Mouse (Mus musculus): ENCODE data around the gene A930002H24Rik.
"Not testable (repeated sequence)": the region's sequence is repeated elsewhere in the genome, so short reads cannot be mapped to it uniquely, and the experiment has no call there.

The A930002H24Rik gene

DNA sequence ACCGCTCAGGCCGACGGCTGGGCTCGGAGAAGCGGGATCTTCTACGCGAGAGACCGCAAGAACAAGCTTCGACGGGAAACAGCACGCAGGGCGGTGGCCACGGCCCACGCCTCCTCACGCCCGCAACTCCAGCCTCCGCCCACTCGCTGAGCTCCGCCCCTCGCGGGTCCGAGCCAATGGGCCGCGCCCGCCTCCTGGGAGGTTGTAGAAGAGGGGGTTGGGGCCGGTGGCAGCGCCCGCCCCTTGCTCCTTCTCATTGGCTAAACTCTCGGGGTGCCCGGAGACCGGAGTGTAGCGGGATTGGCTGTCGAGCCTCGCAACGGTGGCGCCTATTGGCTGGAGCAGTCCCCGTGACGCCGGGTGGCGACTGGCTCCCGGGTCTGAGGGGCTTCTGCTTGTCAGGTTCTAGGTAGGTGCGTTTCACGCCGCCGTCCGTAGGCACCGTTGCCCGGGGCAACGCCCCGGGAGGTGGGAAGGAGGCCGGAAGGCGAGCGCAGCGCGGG, at the start of gene A930002H24Rik:
Gene A930002H24Rik, minus strand, starts transcription at position 145 of the 503 bp plus-strand sequence.
- peak; percentile 100 for DNase-seq (ENCODE audit: low spot score)

DNA sequence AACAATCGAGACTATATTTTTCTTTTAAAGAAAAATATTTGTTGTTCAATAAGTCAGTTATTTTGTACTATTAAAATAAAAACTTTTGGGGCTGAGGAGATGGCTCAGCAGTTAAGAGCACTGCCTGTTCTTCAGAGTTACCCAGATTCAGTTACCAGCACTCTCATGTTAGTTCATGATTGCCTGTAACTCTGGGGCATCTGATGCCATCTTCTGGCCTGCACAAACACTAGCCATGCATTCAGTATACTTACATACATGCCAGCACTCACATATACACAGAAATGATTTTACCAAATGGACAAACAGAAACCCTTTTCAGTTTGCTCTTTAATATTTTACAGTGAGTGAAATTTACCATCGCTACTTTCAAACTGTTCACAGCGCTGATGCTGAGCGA, 45.7 kb upstream of the A930002H24Rik start:
- DNase-seq (ENCODE audit: low spot score) = no peak

DNA sequence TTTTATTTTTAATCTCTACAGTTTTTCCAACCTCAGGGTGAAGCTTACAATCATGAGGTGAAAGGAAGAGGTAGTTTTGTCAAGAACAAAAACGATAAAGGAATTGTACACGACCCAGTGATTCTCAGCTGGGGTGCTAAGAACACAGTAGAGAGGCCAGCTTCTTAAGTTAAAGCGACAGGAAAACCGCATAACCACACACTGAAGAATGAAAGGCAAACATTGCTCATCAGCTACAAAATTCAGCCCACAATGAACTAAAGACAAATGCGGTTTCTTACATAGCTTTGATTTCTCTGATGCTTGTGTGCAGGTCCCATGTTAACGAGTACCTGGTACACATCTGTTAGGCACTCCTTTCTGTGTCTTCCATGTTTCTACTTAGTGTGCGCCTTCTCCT, 33.5 kb upstream of the A930002H24Rik start:
- DNase-seq (ENCODE audit: low spot score) = no peak

DNA sequence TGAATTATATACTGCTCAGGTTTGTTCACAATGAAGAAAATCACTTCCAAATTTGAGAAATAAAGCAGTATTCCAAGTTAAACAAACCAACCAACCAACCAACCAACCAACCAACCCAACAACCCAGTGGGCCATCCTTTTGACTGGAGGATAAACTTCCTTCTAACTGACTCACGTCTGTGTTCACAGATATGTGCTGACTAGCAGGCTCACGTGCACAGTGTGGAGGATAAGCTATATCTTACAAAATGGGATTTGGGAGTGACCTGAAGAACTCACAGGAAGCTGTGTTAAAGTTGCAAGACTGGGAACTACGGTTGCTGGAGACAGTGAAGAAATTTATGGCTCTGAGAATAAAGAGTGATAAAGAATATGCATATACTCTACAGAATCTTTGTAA, 32.2 kb upstream of the A930002H24Rik start:
- DNase-seq (ENCODE audit: low spot score) = no peak

DNA sequence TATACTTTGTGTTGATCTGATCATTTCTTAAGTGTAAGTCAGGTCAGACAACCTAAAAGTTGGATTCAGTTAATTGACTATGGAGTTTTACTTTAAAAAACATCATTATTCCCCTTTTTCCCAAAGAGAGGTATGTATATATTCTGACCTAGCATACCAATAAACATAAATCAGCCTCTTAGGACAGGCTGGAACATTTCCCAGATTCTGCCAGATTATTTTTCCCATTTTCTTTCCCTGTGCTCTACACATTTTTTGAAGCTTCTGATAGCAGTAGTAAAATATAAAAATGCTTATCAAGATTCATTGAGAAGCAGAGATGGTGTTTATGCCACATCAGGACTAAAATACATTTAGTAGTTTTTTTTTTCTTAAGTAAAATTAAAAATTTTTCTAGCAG, 27.0 kb upstream of the A930002H24Rik start:
- DNase-seq (ENCODE audit: low spot score) = no peak

DNA sequence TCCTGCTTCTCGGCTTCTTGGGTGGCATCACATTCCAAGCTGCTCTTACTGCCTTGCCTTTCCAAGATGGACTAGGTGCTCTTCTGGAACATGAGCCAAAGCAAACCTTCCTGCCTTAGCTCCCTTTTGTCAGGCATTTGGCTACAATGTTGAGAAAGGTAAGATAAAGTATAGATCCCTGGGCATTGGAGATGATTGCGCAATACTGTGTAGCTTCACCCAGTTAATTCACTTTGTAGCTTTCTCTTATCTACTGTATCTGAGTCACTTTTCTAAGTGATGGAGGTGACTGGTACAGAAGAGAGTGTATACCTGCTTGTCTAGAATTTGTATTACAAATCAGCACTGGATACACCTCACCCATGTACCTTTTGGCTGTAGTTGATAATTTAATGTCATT, 23.4 kb upstream of the A930002H24Rik start:
- no peak for DNase-seq (ENCODE audit: low spot score)

DNA sequence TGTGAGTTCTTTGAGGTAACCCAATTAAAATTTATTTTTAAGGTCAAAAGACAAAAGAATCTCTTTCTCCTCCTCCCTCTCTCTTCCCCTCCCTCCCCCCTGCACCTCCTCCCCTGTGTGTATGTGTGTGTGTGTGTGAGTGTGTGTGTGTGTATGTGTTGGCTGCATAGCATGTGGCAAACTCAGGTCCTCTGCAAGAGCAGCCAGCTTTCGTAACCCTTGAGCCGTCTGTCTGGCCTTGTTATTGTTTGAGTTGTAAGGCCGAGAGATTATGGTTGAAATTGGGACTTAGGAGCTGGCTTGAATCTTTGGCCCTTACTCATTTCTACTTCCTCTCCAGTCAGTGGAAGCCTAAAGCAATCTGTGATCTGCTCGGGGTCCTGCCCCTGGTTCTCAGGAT, 16.4 kb upstream of the A930002H24Rik start:
- DNase-seq (ENCODE audit: low spot score) = no peak

DNA sequence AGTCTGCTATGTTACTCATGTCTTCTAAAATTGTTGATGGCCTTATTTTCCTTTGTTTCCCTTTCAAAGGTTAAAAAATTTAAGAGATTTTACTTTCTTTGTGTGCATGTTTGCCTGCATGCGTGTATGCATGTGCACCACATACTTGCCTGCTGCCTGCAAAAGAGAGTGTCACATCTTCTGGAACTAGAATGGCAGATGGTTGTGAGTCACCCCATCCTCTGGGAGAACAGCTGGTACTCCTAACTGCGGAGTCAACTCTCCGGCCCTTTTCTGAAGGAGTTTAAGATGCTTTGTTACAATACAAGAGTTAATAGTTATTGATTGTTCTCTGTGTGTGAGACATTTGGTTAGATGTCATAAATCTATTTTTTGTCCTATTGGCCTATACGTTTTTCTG, 15.3 kb upstream of the A930002H24Rik start:
- no peak for DNase-seq (ENCODE audit: low spot score)

DNA sequence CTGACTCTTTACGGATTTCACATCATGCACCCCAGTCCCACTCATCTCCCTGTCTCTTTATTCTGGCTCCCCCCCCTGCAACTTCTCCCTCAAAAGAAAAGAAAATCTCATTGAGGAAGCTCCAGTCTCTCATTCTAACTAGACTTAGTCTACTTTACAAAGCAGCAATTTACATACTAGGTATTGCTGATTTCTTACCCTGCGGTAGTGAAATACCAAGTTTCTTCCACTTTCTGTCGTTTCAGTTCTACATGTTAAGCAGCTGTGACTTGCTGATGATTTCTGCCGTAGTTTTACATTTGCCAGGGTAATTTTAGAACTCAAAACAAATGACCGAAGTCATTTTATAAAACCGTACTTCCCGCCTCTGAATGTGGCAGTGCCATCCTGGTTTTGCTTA, 8.2 kb upstream of the A930002H24Rik start:
- DNase-seq (ENCODE audit: low spot score) = no peak

DNA sequence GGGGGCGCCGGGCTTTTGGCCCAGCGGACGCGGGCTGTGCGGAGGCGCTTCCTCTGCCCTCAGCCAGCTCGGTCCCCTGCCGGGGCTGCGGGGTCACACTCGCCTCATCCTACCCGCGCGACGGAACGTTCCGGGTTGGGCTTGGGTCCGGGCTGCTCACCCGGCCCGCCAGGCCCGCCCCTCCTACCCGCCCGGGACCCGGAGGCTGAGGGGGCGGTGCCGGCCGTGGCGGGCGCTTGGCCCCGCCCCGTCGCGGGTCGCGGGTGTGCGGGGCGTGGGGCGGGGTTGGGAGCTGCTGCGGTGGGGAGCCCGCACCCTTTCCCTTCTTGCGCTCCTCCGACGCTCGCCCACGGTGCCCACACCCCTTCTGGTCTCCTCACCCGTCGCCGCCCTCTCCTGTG, 580 bp upstream of the A930002H24Rik start:
- DNase-seq (ENCODE audit: low spot score) = no peak

DNA sequence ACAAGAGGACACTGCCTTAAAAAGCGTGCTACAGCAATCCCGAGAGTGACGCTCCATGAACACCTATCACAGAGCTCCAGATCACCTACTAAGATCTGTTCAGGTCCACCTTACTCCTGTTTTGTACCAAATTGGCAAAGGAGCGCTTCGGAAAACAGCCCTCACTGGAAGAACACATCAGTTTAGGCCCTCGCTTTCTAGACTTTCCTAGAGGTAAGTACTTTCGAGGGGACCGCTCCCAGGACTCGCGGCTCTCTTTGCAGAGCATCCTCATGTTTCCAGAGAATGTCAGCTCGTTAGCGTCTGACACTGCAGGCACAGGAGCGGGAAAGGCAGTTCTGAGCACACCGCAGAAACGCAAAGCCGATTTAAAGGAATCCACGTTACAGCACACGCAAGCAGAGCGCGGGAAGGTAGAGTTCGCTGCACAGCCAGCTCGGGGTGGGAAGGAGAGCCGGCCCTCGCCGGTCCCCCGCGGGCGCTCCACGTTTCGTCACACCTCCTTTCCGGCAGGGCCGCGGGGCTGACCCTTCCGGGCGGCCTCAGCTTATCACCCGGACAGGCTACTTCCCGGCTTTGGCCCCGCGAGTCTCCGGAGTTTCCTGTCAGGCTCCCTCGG, 470 bp downstream of the A930002H24Rik start, which contains the start of gene Fer:
Gene Fer, plus strand, starts transcription at position 51 of the 619 bp plus-strand sequence.
- no peak for DNase-seq (ENCODE audit: low spot score)

DNA sequence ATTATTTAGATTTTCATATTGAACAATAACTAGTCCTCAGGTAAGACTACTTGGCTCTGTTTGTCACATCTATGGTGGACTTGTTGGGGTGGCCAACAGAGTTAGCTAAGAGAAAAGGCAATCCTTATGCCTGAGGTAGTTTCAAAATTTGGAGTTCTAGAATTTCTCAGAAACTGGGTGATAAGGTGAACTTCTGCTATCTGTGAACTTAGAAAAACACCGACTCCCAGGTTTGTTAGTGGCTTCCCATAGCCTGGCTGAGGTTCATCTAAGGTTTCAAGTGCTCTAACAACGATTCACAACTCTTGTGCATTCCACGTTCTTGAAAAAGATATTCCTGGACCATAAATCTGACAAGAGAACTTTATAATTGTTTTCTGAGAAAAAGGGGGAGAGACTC, 1.2 kb downstream of the A930002H24Rik start:
- no peak for DNase-seq (ENCODE audit: low spot score)

DNA sequence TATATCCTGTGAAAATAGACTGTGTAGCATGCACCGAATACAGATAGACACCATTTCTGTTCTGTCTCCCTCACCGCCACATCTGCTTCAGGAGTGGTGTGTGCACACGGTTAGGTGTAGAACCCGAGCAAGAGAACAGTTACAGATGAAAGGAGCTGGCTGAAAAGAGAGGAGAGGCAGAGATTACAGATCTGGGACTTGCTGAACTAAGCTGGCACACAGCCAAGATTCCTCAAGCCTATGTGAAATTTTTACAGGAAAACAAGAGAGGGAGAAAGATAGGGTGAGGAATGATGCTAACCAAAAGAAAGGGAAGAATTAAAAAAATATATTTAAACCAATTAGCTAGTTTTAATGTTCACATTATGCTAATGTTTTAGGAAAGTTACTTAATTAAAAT, 2.6 kb downstream of the A930002H24Rik start:
- no peak for DNase-seq (ENCODE audit: low spot score)

DNA sequence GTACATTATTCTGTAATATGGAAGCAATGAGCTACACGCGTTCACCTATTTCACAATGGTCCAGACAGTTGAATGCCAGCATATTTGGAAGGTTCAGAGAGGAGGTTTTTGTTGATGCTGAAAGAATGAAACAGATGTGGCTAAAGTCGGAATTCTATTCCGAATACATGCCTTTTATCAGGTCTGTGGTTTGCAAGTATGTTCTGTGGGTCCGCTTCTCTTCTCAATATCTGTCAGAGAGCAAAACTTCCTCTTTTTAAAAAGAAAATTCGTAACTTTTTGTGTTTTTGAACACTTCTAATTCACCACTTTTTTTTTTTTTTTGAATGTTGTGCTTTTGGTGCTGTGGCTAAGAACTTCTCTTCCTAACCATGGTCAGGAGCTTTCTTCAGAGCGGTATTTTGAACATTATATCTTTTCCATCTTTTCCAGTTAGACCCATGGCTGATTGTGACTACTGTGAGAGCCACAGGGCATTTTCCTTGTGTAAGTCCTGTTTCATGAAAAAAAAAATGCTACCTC, 6.5 kb downstream of the A930002H24Rik start:
- no peak for DNase-seq (ENCODE audit: low spot score)

DNA sequence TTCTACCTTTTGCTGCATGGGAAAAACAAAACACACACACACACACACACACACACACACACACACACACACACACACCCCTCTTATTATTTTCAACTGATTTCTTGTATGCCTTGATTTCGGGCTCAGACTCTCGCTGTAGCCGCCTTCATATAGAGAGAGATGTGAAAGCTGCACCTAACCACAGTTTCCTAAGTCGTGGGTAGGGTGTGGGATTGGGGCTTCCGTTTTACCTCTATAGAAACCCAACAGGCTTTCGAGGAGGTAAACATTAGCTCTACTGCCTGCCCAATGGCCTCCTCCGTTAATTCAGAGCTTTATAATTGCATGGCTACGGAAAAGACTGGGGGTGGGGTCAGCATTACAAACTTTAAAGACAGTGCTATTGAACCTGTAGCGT, 13.6 kb downstream of the A930002H24Rik start:
- DNase-seq (ENCODE audit: low spot score) = no peak

DNA sequence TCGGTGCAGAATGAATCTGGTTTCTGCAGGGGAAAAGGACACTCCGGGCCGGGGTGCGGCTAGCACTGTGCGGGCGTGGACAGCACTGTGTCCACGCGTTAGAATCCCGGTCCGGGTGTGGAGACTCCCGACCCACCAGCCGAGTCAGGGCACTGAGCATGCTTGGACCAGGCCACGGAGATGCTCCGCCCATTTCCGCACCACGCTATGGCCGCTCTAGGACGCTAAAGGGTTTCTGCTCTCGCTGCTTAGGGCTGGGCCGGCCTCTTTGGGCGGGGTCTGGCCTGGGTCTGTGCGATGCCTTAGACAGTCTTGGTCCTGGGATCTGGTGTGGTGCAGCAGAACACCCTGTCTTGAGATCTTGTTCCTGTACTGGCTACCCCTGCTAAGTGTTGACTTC, 14.0 kb downstream of the A930002H24Rik start:
- peak; percentile 88 for DNase-seq (ENCODE audit: low spot score)

DNA sequence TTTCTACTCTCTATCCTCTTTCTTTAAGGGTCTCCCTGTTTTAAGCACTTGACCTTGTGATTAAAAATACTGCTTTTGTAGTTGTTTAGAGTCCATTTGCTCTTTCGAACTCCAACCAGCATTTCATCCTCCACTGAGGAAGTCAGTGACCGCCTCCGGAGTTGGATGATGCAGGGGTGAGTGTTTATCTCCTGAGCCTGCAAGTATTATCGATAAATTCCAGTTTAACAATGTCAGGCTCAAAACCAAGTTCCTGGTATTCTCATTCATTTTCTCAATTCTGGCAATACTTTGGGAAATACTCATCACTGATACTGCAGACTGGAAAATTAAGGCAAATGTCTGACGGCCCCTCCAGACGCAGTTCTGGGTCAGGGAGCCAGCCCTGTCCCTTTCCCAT, 14.4 kb downstream of the A930002H24Rik start:
- DNase-seq (ENCODE audit: low spot score) = no peak

DNA sequence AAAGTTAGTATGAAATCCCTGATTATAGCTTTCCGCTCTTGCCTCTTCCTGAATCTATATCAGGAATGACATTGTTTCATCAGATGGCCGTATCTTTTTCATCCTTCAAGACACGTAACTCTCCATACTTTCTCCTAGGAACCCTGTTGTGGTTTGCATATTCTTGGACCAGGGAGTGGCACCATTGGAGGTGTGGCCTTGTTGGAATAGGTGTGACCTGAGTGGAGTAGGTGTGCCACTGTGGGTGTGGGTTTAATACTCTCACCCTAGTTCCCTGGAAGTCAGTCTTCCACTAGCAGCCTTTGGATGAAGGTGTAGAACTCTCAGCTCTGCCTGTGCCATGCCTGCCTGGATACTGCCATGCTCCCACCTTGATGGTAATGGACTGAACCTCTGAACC, 17.8 kb downstream of the A930002H24Rik start:
- DNase-seq (ENCODE audit: low spot score) = not testable (repeated sequence)

DNA sequence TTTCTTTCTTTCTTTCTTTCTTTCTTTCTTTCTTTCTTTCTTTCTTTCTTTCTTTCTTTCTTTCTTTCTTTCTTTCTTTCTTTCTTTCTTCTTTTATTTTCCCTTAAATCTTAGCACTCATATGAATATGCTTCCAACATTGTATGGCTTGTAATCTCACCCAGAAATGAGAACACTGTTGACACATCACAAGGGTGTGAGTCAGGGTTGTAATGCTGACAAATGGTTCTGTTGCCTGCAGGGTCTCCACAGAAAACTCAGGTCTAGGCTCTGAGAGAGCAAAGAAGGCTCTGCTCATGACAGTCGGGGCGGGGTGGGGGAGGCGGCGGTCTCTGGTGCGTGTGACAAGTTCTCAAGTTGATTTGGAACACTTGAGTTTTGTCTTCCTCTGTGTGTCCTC, 18.7 kb downstream of the A930002H24Rik start:
- DNase-seq (ENCODE audit: low spot score) = no peak

DNA sequence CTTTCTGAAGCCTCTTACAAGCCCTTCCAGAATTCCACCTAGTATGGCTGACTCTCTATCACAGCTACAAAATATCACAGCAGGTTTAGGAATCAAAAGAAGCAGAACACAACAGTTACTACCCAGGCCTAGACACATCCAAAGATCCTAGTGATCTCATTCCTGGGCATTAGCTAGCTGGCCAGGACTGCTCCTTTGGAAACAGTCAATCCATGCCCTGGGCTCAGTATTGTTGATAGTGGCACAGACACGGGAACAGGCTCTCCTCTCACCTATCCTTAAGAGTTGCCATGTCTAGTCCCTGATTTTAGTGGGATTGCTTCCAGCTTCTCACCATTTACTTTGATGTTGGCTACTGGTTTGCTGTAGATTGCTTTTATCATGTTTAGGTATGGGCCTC, 21.4 kb downstream of the A930002H24Rik start:
- DNase-seq (ENCODE audit: low spot score) = no peak

DNA sequence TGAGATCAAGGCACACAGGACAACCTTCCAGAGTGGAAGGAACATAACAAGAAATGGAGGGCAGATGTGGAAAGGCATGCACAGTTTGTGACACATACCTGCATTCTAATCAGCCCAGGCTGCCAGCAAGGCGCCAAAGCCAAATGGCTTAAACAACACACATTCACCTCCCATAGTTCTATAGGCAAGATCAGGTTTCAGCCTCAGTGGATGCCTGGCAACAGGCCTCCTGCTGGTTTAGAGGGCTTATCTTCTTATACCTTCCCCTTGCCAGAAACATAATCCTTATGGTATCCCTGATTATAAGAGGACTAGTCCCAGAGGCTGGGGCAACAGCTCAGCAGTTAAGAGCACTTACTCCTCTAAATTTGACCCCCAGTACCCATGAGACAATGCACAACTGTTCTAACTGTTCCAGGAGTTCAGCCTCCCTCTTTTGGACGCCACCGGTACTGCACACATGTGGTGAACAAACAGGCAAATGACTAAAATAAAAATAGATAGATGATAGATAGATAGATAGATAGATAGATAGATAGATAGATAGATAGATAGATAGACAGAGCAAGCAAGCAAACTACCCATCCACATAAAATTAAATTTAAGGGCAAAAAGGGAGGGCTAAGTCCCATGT, 23.8 kb downstream of the A930002H24Rik start:
- no peak for DNase-seq (ENCODE audit: low spot score)

DNA sequence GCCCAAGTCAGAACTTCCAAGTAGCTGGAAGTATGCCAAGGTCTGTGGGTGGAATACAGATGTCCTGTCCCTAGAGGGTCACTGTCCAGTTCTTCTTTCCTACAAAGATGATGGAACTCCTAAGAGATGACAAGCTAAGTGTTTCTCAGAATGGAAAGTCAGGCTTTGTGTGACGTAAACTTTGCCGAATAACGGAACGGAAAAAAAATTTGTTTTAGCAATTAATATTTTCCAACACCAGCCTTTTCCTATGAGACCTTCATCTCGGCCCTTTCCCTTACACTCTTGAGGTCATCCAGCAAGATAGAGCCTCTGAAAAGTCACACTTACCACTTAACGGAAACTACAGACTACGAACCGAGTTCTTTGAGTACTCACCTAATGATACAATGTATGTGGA, 25.4 kb downstream of the A930002H24Rik start:
- no peak for DNase-seq (ENCODE audit: low spot score)

DNA sequence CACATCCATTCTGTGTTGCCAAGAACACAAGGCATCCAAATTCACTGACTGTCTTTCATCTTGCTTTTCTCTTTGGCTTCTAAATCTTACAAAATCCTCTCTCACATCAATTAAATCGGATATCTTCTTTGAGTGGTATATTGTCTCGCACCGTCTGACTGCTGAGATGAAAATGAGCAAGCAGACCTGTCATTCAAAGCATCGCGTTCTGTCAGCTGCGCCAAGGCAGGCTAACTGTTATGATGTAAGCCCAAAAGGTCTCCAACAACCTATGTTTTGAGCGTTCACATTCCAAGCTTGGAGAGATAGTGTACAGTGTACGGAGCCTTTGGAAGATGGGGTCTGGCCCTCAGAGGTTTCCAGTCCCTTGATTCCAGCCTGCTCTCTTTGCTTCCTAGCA, 26.9 kb downstream of the A930002H24Rik start:
- DNase-seq (ENCODE audit: low spot score) = no peak

DNA sequence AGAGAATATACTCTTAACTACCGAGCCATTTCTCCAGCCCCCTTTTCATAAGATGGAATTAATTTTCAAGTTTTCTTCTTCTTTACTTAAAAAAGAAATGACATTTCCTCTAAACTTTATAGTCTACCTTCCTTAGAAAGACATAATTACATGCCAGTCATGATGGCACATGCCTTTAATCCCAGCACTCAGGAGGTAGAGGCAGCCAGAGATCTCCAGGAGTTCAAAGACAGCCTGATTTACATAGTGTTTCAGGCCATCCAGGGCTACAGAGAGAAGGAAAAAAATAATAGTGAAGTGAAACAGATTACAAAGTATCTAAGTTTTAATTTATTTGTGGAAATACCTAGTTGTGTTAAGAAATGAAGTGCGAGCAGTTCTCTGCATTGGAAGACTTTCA, 27.4 kb downstream of the A930002H24Rik start:
- DNase-seq (ENCODE audit: low spot score) = no peak

Measured in testis, postnatal 14 days (tissue).